Mouse (Mus musculus): Measurements from ENCODE around the gene Smdt1.

GRCm38 (mm10) chr15:82293271-82293711 is 45.5 kb upstream of the Smdt1 start:
- TF ChIP-seq CTCF (IDR thresholded peaks at IDR 0.05; ENCODE audit: extremely low read depth, insufficient read length, insufficient replicate concordance, low read depth, low read length) (no peak), POLR2A (IDR thresholded peaks at IDR 0.05; ENCODE audit: low read depth, low read length) (no peak)
